Mouse (Mus musculus): ENCODE measurements at regions not wholly inside any gene's neighbourhood (a gene's known extent, or its start where the extent isn't known, plus 50 kb on each side); places are given as distances from the start of the nearest gene placed in this dataset.

DNA sequence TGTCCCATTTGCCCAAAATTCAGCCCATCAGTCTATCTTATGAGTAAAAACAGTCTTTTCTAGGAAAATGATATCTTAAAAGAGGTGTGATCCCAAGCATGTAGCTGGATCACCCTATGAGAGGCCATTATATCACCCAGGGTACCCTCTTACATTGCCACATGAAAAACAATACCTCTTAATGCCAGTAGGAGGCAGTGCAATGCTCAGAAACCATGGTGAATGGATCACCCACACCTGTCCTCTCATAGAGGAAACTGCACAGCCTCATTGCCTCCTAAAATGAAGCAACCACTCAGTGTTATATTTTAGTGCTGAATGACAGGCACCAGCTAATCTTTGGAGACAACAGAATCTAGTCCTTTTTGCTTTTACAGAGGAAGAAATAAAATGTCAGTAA, 114.0 kb upstream of the Nxt1 start:
- DNase-seq = no peak

DNA sequence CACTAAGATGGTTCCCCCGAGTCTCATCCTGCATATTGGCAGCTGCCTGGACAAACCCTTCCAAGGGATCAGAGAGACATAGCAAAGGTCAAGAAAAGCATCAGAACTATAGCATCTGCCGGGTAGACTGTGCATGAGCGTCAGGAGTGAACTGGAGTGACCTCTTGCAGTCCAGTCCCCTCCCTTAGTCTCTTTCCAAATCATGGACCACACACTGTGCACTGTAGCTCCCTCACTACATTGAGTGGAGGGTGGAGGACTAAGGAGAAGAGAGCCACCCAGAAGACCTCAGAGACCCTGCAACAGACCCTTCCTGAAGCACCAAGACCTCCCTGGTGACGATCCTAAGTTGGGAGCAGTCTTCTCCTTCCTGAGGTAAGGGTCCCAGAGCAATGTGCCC, 107.8 kb upstream of the Cd93 start:
- no peak for DNase-seq

DNA sequence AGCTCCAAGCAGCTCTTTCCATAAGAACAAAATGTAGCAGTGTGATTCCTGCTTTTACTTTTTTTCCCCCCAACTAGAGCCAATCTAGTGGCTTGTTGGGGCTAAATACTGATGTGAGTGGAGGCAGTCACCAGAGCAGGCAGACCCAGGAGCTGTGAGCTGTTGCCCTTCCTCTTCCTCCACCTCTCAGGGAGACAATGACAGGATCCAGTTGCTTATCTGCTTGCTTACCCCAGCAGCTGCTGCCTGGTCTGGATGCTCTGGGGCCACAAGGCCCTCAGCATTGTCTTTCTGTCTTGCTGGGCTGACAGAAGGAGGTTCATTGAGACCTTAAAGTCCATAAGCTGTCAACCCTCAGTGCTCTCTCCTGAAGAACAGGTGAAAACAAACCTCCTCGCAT, 106.3 kb upstream of the Cd93 start:
- no peak for DNase-seq

DNA sequence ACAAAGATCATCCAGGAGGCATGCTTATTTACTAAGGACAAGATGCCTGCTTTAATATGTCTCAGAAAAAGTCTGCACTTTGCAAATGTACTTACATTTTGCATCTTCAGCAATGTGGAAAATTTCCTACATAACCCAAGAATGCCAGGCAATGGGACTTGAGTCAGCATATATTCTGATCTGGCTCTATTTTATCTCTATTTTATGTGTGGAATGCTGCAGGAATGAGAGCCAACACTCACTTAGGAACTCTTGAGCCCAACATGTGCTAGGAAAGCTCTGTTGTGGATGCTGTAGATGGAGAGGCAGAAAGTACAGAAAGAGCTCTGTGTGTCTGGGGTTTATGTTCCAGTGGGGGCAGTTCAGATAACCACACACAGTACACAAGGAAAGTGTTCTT, 99.0 kb upstream of the Cd93 start:
- DNase-seq = no peak

DNA sequence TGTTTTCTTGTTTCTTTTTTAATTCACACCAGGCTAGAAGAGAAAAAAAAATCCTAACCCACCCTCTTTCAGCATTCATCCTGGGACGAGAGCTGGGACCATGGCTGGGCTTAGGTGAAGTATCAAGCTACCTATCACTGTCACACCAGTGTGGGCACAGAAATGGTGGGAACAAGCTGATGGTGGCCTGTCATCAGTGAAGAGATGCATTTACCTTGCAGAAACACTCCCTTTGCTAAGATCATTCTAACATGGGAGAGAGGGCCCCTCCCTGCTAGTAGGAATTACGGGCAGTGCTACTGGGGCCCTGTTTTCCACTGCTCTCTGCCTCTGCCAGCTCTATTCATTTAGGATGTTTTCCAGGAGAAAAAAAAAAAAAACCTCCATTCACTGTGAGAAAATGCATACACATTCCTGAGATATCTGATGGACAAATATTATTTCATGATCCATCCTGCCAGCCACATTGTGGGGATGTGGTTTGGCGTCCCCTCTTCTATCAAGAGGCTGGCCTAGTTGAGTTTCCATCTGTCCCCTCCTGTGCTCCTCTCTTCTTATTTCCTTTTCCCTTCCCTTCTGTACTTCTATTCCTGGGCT, 94.6 kb upstream of the Cd93 start:
- no peak for DNase-seq

DNA sequence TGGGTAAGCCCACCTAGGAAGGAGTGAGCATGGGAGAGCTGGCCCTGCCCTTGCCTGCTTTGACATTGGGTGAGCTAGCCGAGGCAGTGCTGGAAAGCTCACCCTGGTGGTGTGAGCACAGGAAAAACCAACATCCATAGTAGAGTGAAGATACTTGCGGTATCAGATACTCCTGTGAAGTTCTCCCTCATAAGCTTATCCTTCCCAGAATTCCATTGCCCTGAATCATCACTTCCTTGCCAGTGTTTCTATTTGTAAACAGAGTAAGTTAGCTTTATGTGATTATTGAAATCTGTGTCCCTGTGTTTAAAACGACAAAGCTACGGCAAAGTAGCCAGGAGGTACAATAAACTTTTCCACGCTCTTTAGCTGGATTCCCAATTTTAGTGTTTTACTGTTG, 93.9 kb upstream of the Cd93 start:
- DNase-seq = no peak

DNA sequence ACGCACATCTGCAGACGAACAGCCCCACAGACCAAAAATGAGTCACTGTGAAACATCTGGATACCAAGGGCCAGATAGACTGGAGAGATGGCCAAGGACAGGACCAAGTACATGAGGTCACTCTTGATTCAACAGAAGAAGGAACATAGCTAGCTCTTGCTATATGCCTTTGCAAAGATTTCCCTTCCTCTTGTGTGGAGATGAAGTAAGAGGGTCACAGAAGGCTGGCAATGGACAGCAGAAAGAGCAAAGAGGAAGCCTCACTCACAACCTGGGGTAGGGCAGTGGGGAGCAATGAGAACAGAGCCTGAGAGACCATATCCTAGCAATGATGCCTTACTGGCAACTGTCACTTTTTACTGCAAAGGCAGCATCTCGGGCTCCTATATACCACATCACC, 93.2 kb upstream of the Cd93 start:
- DNase-seq = no peak

DNA sequence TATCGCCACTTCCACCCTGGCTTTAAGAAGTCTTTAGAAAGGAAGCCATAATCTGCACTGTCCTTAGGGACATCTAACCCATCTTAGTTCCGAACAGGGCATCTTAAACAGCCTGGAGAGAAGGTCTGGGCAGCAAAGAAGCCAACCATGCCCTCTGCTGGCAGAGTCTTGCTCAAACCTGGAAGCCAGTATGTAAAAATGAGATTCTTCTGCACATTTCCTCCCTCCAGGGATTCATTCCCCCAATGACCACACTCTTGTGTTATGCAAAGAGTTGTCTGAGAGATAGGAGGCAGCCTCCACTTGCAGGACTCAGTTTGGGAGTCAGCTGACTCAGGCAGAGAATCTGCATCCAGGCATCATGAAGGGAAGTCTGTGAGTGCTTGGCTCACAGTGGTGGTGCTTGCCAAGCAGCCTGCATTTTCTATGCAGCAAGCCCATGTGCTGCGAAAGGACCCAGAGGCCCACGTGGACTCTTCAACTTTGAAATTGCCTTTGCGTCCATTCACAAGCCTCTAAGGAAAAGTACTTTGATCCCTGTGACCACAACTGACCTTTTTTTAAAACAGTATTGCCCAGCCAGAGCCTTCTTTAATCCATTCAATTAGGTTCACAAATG, 92.3 kb upstream of the Cd93 start:
- DNase-seq = peak; percentile 69

DNA sequence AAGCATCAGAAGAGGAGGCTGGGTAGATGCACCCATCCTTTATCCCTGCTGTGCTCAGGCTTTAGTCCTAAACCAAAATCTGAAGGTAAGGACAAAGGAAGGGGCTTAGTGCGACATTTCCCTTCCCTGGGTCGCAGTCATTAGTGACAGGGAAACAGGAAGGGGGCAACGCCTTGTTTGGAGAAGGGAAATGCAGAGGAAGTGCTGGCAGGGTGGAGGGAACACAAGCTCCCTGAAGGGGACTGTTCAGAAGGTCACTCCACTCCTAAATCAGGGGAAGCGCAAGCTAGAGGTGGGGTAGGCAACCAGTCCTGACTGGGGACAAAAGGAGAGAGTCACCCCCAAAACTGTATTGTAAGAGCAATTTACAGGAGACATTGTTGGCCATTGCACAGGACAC, 88.7 kb upstream of the Cd93 start:
- DNase-seq = no peak

DNA sequence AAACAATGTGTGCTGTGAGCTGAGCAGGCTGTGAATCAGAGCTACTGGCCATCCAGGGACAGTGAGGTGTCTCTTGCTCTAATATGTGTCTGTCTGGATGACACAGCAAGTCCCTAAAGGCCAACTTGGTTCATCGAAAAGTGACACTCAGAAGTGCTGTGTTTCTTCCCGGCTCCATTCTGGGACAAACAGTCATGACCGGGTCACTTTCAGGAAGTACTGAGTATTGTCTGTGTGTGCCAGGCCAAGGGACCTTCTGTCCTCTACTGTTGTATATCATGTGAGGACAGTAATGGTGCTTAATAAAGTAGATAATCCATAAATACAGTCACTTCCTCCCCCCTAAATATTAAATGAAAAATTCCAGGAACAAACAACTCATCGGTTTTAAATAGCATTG, 87.2 kb upstream of the Cd93 start:
- DNase-seq = peak; percentile 53

DNA sequence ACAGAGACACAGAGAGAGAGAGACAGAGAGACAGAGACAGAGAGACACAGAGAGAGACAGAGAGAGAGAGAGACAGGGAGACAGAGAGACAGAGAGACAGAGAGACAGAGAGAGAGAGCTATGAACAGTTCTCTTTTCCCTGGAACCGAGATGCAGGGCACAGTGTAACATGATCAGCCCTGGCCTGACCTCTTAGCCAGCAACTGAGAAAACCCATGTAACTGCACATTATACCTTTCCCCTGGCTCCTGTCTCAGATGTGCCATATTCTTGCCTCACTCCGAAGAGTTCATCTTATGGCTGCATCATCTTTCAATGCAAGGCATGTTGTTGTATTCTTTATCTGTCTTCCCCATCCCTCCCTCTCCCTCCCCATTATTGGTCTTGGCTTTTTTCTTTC, 86.5 kb upstream of the Cd93 start:
- no peak for DNase-seq

DNA sequence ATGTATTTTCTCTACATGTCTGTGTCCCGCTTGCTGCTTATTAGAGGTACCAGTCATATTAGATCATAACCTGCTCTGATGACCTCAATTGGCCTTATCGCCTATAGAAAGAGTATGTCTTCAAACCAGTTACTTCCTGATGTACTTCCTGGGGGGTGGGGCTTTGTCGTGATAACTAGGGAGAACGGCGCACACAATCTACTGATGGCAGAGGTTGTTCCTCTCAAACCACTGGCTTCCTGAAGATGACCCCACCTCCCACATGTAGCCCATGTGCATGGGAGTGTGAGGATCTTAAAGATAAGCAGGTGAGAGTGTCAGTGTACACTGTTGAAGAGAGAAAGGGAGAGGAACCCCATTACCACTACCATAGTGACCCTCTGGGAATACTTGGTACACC, 84.4 kb upstream of the Cd93 start:
- DNase-seq = no peak

DNA sequence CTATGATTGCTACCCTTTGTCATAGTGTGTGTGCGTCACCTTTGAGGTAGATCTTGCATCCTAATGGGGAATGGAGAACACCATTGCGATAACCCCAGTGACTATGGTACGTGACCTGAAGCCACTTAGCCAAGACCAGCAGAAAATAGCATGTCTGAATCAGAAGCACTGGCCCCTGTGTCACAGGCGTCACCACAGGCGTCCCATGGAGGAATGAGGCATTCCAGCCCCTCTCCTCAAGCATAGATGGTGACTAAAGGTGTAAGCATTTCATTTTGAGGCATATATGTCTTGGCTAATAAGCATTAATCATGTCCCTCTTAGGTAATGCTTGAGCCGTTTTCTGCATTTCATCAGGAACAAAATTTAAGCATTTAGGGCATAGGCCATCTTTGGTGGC, 82.1 kb upstream of the Cd93 start:
- DNase-seq = no peak

DNA sequence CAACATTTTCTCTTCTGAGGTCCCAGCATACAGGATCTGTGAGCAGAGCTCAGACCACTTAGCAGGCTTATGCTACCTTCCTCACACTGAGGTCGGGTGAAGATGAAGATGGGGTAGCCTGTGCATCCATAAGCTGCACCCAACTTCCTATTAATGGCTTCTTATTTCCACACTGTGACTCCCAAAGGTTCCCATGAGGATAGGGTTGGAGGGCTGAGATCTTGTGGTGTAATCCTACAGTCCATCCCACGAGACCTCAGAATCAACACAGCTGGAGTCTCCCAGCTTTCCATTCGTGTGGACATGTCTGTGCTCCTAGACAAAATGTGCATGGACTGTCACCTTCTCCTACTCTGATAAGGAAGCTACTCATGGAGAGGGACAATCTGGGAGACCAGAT, 80.0 kb upstream of the Cd93 start:
- no peak for DNase-seq

DNA sequence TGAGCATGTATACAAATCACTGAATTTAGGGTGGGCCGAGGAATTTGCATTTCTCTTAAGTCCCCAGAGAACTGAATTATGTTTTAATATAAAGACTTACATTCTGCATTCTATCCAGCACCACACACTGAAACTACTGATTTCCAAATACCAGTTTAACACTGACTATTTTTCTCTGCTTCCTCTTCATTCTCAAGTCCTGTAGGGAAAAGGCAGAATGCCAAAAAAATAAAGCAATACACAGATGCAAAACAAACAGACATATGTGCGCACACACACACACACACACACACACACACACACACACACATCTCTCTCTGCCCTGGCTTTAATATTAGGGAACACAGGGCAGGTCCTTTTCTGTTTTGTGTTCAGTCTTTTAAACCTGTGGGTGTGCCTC, 79.6 kb upstream of the Cd93 start:
- no peak for DNase-seq

DNA sequence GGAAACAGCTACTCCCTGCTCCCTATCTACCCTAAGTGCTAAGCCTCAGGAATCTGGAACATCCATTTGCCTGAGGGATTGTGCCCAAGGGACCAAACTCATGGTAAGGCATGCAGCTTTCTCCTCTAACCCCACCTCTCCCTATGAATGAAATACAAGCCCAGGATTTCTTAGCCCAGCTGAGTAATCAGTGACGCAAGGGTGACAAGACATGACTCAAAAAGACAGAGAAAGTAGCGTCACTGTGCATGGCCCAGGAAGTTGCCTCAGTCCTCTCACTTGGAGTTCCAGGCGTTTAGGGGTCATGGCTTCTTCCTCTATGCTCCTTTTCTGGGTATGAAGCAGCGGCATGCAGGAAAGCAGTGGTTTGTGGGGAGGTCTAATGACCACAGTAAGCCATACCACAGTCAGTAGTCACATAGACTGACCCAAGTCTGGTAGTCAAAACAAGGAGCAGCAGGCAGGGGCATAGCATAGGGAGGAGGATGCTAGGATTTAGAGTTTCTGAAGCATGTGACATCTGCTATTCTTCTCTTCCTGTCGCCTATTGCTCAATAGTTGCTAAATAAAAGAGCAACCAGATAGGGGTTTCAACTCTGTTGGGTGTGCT, 78.7 kb upstream of the Cd93 start:
- no peak for DNase-seq

DNA sequence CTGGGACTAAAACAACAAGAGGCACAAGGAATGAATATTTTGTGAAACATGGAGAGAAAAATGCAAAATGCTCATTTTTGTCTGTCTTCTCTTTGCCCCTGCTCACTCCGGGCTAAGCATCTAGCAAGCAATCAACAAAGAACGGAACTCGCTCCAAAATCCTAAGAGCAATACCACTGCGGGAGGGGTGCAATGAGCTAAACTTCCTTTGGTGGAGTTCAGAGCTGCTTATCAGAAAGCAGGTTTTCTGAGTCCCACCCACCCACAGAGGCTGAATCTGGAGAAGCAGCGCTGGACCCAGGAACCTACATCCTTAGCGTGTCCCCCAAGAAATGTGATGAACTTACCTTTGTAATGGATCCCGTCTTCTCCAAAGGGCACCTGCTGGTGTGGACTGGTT, 76.9 kb upstream of the Cd93 start:
- no peak for DNase-seq

DNA sequence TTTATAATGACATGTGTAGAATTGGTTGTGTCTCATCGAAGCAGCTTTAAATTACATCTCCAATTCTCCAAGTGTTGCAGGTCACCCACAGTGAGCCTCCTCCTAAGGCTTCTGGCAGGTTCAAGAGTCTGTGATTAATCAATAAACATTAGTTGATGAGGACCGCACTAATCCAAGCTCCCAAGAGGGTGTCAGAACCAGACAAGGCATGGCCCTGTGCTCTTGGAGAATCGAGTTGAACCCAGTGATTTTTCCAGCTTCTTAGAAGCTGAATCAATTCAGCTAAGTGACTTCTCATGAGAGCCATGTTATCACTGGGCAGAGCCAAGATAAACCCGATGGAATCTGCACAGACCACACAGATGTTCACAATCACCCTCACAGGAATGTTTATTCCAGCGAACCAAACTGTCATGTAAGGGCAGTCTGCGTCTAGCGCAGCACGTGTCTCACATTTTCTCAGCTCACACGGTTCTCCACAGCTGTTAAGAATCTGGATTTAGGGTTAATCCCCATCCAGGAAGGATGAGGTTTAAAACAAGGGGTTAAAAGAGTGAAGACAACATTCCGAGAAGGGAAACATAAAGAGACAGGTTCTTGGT, 76.4 kb upstream of the Cd93 start:
- DNase-seq = no peak

DNA sequence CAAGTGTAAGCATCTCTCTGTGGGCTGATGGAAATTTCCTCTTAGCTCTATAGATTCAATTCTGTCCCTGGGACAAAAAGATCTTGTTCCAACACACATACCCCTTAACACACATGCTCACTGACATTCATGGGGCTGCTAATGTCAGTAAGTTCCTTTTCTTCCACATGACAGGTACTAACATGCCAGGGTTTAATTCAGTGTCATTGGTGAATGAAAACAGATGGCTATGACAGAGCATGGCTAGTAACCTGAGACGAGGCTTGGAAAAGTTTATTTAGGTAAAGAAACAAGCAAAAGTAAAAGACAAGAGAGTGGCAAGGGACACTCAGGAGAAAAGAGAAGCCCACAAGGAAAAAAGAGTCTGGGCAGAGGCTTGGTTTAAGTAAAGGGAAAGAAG, 74.5 kb upstream of the Cd93 start:
- DNase-seq = no peak

DNA sequence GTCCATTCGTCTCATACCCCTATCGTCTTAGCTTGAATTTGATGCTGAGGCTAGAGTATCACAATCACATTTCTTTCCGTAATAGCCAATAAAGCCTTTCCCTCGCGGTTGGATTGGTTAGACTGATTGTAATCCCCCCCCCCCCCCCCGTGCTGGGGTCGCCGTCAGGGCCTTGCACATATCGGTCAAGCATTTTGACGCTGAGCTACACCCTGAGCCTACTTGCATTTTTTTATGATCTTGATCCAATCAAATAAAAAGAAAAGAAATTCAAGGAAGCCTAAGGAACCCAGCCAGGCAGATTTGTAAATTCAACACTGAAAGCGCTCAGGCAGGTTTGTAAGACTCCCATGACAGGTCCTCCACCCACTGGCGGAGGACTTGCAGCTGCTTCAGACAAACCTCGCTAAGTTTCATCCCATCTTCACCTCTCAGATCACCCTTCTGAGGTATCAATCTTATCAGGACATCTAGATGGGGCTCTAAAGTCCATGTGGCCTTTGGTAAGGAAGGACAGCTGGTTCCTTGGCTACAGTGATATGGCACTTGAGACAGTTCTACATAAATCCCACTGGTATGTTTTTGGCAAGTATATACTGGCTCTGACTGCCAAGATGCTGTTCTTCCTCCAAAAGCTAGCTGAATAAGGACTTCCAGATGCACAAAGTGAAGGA, 66.8 kb upstream of the Cd93 start:
- no peak for DNase-seq

DNA sequence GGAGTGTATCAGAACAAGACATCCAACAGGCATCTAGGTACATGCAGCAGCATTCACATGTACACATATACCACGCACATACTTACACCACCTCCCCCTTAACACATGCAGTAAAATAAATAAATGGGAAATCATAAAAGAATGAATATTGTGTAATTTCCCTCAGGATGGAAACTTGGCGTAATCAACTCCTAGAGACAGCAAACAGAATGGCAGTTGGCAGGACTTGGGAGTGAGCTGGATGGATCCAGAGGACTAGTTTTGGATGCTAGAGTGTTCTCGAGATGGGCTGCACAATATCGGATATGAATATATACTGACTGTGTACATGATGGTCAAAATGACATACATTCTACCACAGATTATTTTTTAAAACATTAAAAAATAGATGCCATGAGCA, 66.0 kb upstream of the Cd93 start:
- no peak for DNase-seq

DNA sequence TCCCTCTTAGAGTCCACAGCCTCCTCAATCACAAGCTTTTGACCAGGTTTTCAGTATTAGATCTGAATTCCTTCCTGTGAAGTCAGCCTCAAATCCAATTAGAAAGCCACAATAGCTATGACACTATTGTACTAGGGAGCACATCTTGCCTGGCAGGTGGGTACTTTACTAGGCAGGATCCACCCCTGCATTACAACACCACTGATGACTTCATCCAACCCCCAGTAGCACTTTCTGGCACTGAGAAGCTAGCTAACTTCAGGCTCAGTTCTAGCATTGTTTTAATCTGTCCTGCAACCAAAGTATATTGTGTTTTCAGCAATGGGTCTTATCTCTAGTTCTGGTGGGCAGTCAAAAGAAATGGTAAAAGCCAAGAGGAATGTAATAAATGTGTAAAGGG, 64.2 kb upstream of the Cd93 start:
- DNase-seq = no peak

DNA sequence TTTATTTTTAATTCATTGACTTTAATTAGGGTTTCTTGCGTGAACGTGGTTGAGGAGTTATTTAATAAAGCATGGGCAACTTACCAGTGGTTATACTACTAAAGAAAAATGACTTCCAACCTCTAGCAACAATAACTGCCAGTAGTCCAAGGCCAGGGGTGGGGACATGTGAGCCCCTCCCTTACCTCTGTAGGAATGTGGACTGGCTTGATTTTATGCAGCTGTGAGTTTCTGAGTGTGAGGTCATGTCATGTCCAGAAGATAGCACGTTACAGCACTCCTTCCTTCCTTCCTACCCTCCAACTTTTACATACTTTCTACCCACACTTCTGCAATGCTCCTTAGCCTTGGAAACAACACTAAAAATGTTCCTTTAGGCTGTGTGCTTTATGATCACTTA, 63.6 kb upstream of the Cd93 start:
- no peak for DNase-seq

DNA sequence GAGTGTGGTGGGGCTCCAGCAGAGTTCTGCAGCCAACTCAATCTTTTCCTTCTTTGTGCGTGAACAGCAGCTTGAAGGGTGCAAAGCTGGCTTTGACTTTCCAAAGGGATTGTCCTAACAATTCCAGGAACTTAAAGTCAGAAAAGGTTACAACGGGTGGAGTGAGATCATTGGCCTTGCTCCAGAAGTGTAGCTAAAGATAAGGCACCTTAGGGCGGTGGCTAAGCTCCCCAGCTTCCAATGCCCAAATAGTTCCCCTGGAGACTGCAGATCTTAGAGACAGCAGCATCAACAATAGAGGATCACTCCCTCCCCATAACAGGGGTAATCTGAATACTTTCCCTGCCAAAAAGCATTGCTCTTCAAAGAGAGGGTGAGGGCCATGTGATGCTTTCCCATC, 62.3 kb upstream of the Cd93 start:
- peak; percentile 47 for DNase-seq

Measured in kidney, postnatal 14 days (tissue).